ENCODE assay signal across 10 mouse cellular contexts in the genomic region with DNA sequence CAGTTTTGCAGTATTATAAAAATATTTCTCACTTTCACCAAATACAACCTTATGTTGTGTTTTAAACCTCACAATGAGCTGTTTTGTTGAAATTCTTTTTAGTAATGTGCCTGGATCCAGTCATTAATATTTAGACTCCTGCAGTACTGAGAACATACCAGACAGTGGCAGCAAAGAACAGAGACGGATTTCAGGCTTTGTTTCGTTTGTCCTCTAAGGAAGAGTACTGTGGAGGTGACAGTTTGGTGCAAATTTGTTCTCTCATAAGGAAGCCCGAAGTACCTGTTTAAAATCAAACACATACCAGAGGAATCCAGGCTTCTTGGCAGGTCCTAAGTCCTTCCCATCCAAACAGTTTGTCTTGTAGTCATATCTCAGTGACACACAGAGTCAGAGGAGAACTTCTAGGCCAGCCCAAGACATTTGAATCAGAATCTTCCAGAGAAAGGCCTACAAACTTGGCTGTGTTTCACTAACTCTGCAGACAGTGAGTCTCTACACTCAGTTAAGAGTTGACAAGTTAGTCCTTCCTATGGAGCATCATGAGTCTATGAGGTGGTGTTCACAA. TPM values are rescaled to one million over a fixed set of nuclear protein-coding genes. Genes with fewer than 3 reads are reported as not detected.
DNase-seq lines count a peak whose midpoint lies in the region; ATAC-seq and TF ChIP-seq lines count a peak whose summit lies in the region.
"Had no signal": no experiment of that assay in that cellular context is flagged by ENCODE, and none has a peak within 500 bp of the region (broad histone marks: within the 10 kb centered on the region; RNA-seq: fewer than 3 reads in every experiment).

No protein-coding gene starts in this region.

- no peak overlapping the region for H3K4me2 ChIP-seq in liver, embryonic 14.5 days (ENCODE audit: low read depth)
- H3K4me2 ChIP-seq in intestine, embryonic 14.5 days (ENCODE audit: low read length) = no peak overlapping the region
- no peak overlapping the region for H3K4me2 ChIP-seq in lung, postnatal 0 days (replicated peaks; ENCODE audit: low read depth, low read length)
- H3K4me2 ChIP-seq: embryonic facial prominence, embryonic 12.5 days; limb, embryonic 13.5 days had no signal

- no peak overlapping the region for H3K27ac ChIP-seq in liver, embryonic 14.5 days
- no peak overlapping the region for H3K27ac ChIP-seq in intestine, embryonic 14.5 days (ENCODE audit: low read depth)
- peak overlapping the region; percentile 49; the same call in 1 of the 2 replicates for H3K27ac ChIP-seq in lung, postnatal 0 days (ENCODE audit: low read length)
- H3K27ac ChIP-seq: embryonic facial prominence, embryonic 12.5 days; limb, embryonic 13.5 days had no signal

- peak; percentile 15 for DNase-seq in adrenal gland, adult 2 months
- DNase-seq in adrenal gland, postnatal 4 days (ENCODE audit: low spot score in 2 of 2) = no peak
- DNase-seq in liver, embryonic 14.5 days (ENCODE audit: low read depth in 3 of 3, low spot score in 3 of 3) = no peak
- DNase-seq in liver = no peak
- peak; percentile 68 for DNase-seq in embryo, embryonic 10.5 days (ENCODE audit: low spot score)
- peak; percentile 60 for DNase-seq in intestine, embryonic 14.5 days (ENCODE audit: low spot score)
- DNase-seq in lung, postnatal 0 days (ENCODE audit: low spot score) = peak; percentile 75
- no peak for DNase-seq in thymus, postnatal 14 days

- no peak overlapping the region for H3K4me3 ChIP-seq in liver, embryonic 14.5 days (ENCODE audit: insufficient read depth in 1 of 2, low read depth in 2 of 2, low read length in 2 of 2)
- no peak overlapping the region for H3K4me3 ChIP-seq in intestine, embryonic 14.5 days (ENCODE audit: low read depth, low read length)
- H3K4me3 ChIP-seq in lung, postnatal 0 days (ENCODE audit: low read depth, low read length) = no peak overlapping the region
- H3K4me3 ChIP-seq: embryonic facial prominence, embryonic 12.5 days; limb, embryonic 13.5 days had no signal

- H3K9ac ChIP-seq in liver, embryonic 14.5 days (replicated peaks) = no peak overlapping the region
- H3K9ac ChIP-seq in intestine, embryonic 14.5 days (ENCODE audit: low read length) = no peak overlapping the region
- no peak overlapping the region for H3K9ac ChIP-seq in lung, postnatal 0 days (replicated peaks; ENCODE audit: low read depth)
- H3K9ac ChIP-seq: embryonic facial prominence, embryonic 12.5 days; limb, embryonic 13.5 days had no signal

- peak; percentile 43; the same call in 1 of the 2 replicates for TF ChIP-seq CTCF in liver, embryonic 14.5 days (IDR thresholded peaks at IDR 0.05; ENCODE audit: low read depth)
- peak; percentile 86 for TF ChIP-seq CTCF in lung, postnatal 0 days (IDR thresholded peaks at IDR 0.05)

- no peaks in the 10 kb centered on the region for H3K9me3 ChIP-seq in liver, embryonic 14.5 days (ENCODE audit: control insufficient read depth, low read length)
- no peaks in the 10 kb centered on the region for H3K9me3 ChIP-seq in intestine, embryonic 14.5 days (ENCODE audit: control insufficient read depth, low read length)
- H3K9me3 ChIP-seq in lung, postnatal 0 days (ENCODE audit: low read length) = no peaks in the 10 kb centered on the region
- H3K9me3 ChIP-seq: embryonic facial prominence, embryonic 12.5 days; limb, embryonic 13.5 days had no signal

- H3K4me1 ChIP-seq in liver, embryonic 14.5 days (replicated peaks; ENCODE audit: control insufficient read depth in 2 of 2, insufficient read depth in 2 of 2, low read length in 1 of 2) = no peaks in the 10 kb centered on the region
- no peaks in the 10 kb centered on the region for H3K4me1 ChIP-seq in intestine, embryonic 14.5 days (replicated peaks; ENCODE audit: control insufficient read depth, insufficient read depth, low read length)
- no peaks in the 10 kb centered on the region for H3K4me1 ChIP-seq in lung, postnatal 0 days (ENCODE audit: insufficient read depth, low read depth, low read length)
- H3K4me1 ChIP-seq: embryonic facial prominence, embryonic 12.5 days; limb, embryonic 13.5 days had no signal

- H3K27me3 ChIP-seq in liver, embryonic 14.5 days (ENCODE audit: control insufficient read depth, insufficient read depth, low read length) = no peaks in the 10 kb centered on the region
- no peaks in the 10 kb centered on the region for H3K27me3 ChIP-seq in intestine, embryonic 14.5 days (replicated peaks; ENCODE audit: control insufficient read depth, insufficient read depth, low read length)
- no peaks in the 10 kb centered on the region for H3K27me3 ChIP-seq in lung, postnatal 0 days (replicated peaks; ENCODE audit: insufficient read depth, low read length)
- H3K27me3 ChIP-seq: embryonic facial prominence, embryonic 12.5 days; limb, embryonic 13.5 days had no signal

- 24% methylated on average over 3 of the region's 3 CpGs for WGBS in liver, embryonic 14.5 days (ENCODE audit: insufficient replicate concordance)
- WGBS in intestine, embryonic 14.5 days = 16% methylated on average over 3 of the region's 3 CpGs
- WGBS in lung, postnatal 0 days = 11% methylated on average over 3 of the region's 3 CpGs

- no peak for TF ChIP-seq EP300 in liver, embryonic 14.5 days (IDR thresholded peaks at IDR 0.05; ENCODE audit: low read depth)
- TF ChIP-seq EP300 in lung, postnatal 0 days (IDR thresholded peaks at IDR 0.05) = 0 out of 2 replicates have a peak, but pooled peaks have one; percentile 49

- ATAC-seq in liver, embryonic 14.5 days (ENCODE audit: insufficient read depth) = no peak
- peak; percentile 58; the same call in 1 of the 2 replicates for ATAC-seq in intestine, embryonic 14.5 days (replicated peaks; ENCODE audit: low FRiP score, low TSS enrichment, low read depth)
- ATAC-seq in lung, postnatal 0 days = peak; percentile 56

- H3K36me3 ChIP-seq in liver, embryonic 14.5 days (replicated peaks; ENCODE audit: control insufficient read depth, insufficient read depth, low read depth) = no peaks in the 10 kb centered on the region
- no peaks in the 10 kb centered on the region for H3K36me3 ChIP-seq in intestine, embryonic 14.5 days (ENCODE audit: control insufficient read depth, insufficient read depth, low read length)
- no peaks in the 10 kb centered on the region for H3K36me3 ChIP-seq in lung, postnatal 0 days (ENCODE audit: insufficient read depth, low read length)
- H3K36me3 ChIP-seq: embryonic facial prominence, embryonic 12.5 days; limb, embryonic 13.5 days had no signal

RNA-seq across cellular contexts. Expression of a gene that starts 52.3 kb away (rescaled TPM):
- 10 to 100 TPM; 17.5 to 29.8 TPM for total RNA-seq in adrenal gland, adult 2 months (2021)
- 12.9 and 13.1 TPM in 2 replicates for polyA plus RNA-seq in adrenal gland, adult 2 months (2012; rRNA removed)
- total RNA-seq in adrenal gland, postnatal 4 days (2021) = 10 to 100 TPM; 30.0 to 30.8 TPM
- polyA plus RNA-seq in liver, embryonic 14.5 days (2012; rRNA removed) = 1.4 and 2.4 TPM in 2 replicates
- 2.2 and 2.3 TPM in 2 replicates for polyA plus RNA-seq in liver, embryonic 14.5 days (2014; fragmentation: Nextera tagmentation; extraction: Ambion mirVana)
- 17.9 and 18.7 TPM in 2 replicates for polyA plus RNA-seq in intestine, embryonic 14.5 days (2014; fragmentation: Nextera tagmentation; extraction: Ambion mirVana)
- 125 and 152 TPM in 2 replicates for polyA plus RNA-seq in lung, postnatal 0 days (2015; fragmentation: Nextera tagmentation; extraction: Ambion mirVana)

RNA-seq across cellular contexts. Expression of a gene that starts 52.4 kb away (rescaled TPM):
- 1 to 10 TPM in 1 of 2 experiments, under 1 TPM in 1; 0.78 to 4.8 TPM for total RNA-seq in adrenal gland, adult 2 months (2021)
- 11.9 and 24.4 TPM in 2 replicates for polyA plus RNA-seq in adrenal gland, adult 2 months (2012; rRNA removed)
- 1 to 10 TPM; 2.5 to 3.2 TPM for total RNA-seq in adrenal gland, postnatal 4 days (2021)
- polyA plus RNA-seq in liver, embryonic 14.5 days (2012; rRNA removed) = not detected in 2 replicates
- not detected in 2 replicates for polyA plus RNA-seq in liver, embryonic 14.5 days (2014; fragmentation: Nextera tagmentation; extraction: Ambion mirVana)
- polyA plus RNA-seq in intestine, embryonic 14.5 days (2014; fragmentation: Nextera tagmentation; extraction: Ambion mirVana) = 0.65 and 0.97 TPM in 2 replicates
- 1.9 and 2.1 TPM in 2 replicates for polyA plus RNA-seq in lung, postnatal 0 days (2015; fragmentation: Nextera tagmentation; extraction: Ambion mirVana)

Comparison
In these comparisons a context has a peak if more than half of its experiments do, and no peak if none do; other contexts are left out.
1. DNase-seq: peak in adrenal gland, adult 2 months (single experiment), embryo, embryonic 10.5 days (single experiment), intestine, embryonic 14.5 days (single experiment) and lung, postnatal 0 days (single experiment); none in adrenal gland, postnatal 4 days (0 of 2), liver, embryonic 14.5 days (0 of 3), liver (single experiment) and thymus, postnatal 14 days (single experiment).